Mouse (Mus musculus) heart, embryonic 11.5 days (tissue): ENCODE data around the gene Bmp2k. TPM values are rescaled to one million over a fixed set of nuclear protein-coding genes. Genes with fewer than 3 reads are reported as not detected.
A peak's percentile ranks its signal among the peaks of the same experiment; 100 is the strongest.

Source experiments
- ATAC-seq: fragments of 200-750 bp; cut with Nextera tagmentation; replicated peaks from 2 replicates; pipeline ENCODE4 v1.8.0; 2017; ENCODE audit warnings: moderate library complexity; ENCODE audit not compliant: insufficient number of reproducible peaks, low FRiP score, low TSS enrichment
- H3K27ac ChIP-seq: fragments of 300-500 bp; sonication (generic); 2 replicates; pipeline ENCODE4 v1.5.1; 2014; ENCODE audit warnings: mild to moderate bottlenecking, low read depth, low read length
- H3K27me3 ChIP-seq: fragments of 300-500 bp; sonication (generic); 2 replicates; pipeline ENCODE4 v1.6.1; 2014; ENCODE audit warnings: mild to moderate bottlenecking, low read length, mixed read lengths; ENCODE audit not compliant: control insufficient read depth, insufficient read depth
- H3K36me3 ChIP-seq: fragments of 300-500 bp; sonication (generic); 2 replicates; pipeline ENCODE4 v1.6.1; 2014; ENCODE audit warnings: mild to moderate bottlenecking, low read length, moderate library complexity, mixed read lengths; ENCODE audit not compliant: control insufficient read depth, insufficient read depth
- H3K4me1 ChIP-seq: fragments of 300-500 bp; sonication (generic); 2 replicates; pipeline ENCODE4 v1.6.1; 2014; ENCODE audit warnings: low read length; ENCODE audit not compliant: control insufficient read depth, insufficient read depth
- H3K4me2 ChIP-seq: fragments of 300-500 bp; sonication (generic); 2 replicates; pipeline ENCODE4 v1.6.1; 2014; ENCODE audit warnings: mild to moderate bottlenecking, moderate library complexity
- H3K4me3 ChIP-seq: fragments of 300-500 bp; sonication (generic); 2 replicates; pipeline ENCODE4 v1.5.1; 2014; ENCODE audit warnings: low read depth, low read length
- H3K9ac ChIP-seq: fragments of 300-500 bp; sonication (generic); 2 replicates; pipeline ENCODE4 v1.6.1; 2014; ENCODE audit warnings: mild to moderate bottlenecking, low read depth, low read length, moderate library complexity
- H3K9me3 ChIP-seq: fragments of 300-500 bp; sonication (generic); replicated peaks from 2 replicates; pipeline ENCODE4 v1.6.1; 2016; ENCODE audit warnings: low read length; ENCODE audit not compliant: control insufficient read depth
- WGBS: fragments of 180-500 bp; shearing (Covaris S2); extraction: QIAGEN DNeasy Blood & Tissue Kit; methylation state at CpG from one replicate; pipeline ENCODE4 v1.1.7; 2014; ENCODE audit not compliant: insufficient replicate concordance; 5-methylcytosine and 5-hydroxymethylcytosine counted together
- polyA plus RNA-seq: library from polyadenylated mRNA; unstranded; fragments of >200 nt; fragmentation: Nextera tagmentation; extraction: Ambion mirVana; gene quantifications from 2 replicates; pipeline ENCODE4 v1.2.1, GENCODE M21; 2014

Gene Bmp2k
- polyA plus RNA-seq, result 10.0 and 12.7 TPM in 2 replicates

DNA sequence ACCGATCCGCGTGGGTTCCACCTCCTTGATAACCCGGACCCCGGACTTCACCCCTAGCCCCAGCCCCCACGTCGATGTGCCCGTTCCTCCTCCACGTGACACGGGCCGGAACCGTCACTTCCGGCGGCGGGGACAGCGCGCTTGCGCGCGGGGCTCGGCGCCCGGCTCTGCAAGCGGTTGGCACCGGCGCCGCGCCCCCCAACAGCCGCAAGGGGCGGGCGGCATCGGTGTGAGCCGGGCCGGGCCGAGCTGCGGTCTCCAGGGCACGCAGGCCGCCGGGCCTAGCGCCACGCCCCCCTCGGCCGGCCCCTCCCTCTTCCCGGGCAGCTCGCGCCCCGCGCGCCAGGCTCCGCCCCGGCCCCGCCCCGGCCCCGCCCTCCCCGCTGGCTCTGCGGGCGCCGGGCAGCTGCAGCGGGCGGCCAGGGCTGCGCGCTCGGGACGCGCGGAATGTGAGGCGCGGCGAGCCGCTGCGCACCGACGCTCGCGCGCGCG, at the start of gene Bmp2k:
Gene Bmp2k (plus strand): TSS at position 380 of the 492 bp plus-strand sequence.
- under 1% methylated on average over 37 of the region's 78 CpGs for WGBS
- peak within 1 kb of the TSS; percentile 89 for H3K9ac ChIP-seq
- ATAC-seq, result peak; percentile 94
- H3K4me2 ChIP-seq, result peak within 1 kb of the TSS; percentile 93
- H3K9me3 ChIP-seq, result no peaks in the 10 kb centered on the region
- H3K36me3 ChIP-seq, result no peaks in the 10 kb centered on the region
- H3K4me1 ChIP-seq, result peaks cover 9% of the 10 kb centered on the region; the same call in 1 of the 2 replicates
- peak within 1 kb of the TSS; percentile 94 for H3K27ac ChIP-seq
- peak within 1 kb of the TSS; percentile 87 for H3K4me3 ChIP-seq
- H3K27me3 ChIP-seq, result 0 out of 2 replicates have a peak, but pooled peaks cover 5% of the 10 kb centered on the region

DNA sequence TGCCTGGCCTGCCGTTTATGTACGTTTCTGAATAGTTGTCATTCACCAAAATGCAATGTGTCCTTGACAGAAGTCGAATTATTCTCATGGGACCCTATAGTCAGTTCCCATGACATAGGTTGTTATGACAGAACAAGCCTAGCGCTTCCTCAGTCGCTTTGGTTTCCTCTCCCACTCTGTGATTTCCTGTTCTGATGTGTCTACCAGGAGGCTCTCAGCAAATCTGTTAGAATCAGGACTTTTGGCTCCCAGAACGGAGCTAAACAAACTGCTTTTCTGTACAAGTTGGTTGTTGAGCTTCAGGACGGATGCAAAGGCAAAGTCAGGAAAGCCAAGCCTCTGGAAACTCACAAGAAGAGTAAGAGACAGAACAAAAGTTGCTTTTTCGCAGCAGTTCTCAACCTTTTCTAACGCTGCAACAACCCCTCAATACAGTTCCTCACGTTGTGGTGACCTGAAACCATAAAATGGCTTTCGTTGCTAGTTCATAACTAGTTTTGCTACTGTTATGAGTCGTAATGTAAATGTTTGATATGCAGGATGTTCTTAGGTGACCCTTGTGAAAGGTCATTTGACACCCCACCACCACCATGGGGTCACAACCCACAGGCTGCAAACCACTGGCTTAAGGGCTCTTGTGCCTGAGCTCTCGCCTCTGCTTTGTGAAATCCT, 48.5 kb upstream of the Bmp2k start:
- 78% methylated on average over 13 of the region's 13 CpGs for WGBS
- no peak for ATAC-seq
- no peak overlapping the region for H3K4me2 ChIP-seq
- no peaks in the 10 kb centered on the region for H3K27me3 ChIP-seq
- H3K27ac ChIP-seq, result no peak overlapping the region
- no peaks in the 10 kb centered on the region for H3K36me3 ChIP-seq
- no peaks in the 10 kb centered on the region for H3K9me3 ChIP-seq
- no peak overlapping the region for H3K9ac ChIP-seq
- H3K4me3 ChIP-seq, result no peak overlapping the region
- H3K4me1 ChIP-seq, result peaks cover 3% of the 10 kb centered on the region; the same call in 1 of the 2 replicates

DNA sequence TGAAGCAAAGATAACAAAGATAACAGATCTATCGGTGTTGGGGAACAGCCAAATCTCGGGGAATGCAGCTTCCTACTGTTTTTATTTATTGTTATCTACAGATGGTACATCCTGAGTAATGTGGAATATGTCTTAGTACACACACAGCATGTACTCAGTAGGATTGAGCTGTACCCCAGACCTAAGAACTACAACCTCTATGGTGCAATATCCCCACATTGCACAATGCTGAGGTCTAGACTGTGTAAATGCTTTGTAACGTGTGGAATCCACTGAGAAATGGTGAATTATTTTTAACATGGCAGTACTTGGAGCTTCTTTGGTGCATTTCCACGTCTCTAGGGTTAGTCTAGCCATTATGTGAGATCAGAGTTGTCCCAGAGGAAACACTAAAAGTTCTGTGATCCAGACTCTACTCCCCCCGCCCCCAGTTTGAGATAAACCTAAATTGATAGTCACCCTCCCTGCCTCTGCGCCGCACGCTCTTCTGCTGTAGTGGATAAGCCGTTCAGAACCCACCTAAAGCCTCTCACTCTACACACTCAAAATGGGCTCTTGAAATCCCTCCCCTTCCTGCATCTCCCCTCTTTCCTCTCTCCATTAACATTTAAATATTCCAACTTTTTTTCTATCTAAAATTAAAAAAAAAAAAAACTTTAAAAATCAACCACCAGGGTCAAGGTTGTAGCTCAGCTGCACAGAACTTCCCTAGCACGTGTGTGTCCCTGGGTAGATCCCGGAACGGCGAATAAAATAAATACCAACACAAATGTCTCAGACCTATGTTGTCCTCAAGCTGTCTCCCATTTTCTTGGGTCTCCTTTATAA, 47.4 kb upstream of the Bmp2k start:
- H3K4me1 ChIP-seq, result peaks cover 3% of the 10 kb centered on the region; the same call in 1 of the 2 replicates
- ATAC-seq, result 0 out of 2 replicates have a peak, but pooled peaks have one; percentile 36

DNA sequence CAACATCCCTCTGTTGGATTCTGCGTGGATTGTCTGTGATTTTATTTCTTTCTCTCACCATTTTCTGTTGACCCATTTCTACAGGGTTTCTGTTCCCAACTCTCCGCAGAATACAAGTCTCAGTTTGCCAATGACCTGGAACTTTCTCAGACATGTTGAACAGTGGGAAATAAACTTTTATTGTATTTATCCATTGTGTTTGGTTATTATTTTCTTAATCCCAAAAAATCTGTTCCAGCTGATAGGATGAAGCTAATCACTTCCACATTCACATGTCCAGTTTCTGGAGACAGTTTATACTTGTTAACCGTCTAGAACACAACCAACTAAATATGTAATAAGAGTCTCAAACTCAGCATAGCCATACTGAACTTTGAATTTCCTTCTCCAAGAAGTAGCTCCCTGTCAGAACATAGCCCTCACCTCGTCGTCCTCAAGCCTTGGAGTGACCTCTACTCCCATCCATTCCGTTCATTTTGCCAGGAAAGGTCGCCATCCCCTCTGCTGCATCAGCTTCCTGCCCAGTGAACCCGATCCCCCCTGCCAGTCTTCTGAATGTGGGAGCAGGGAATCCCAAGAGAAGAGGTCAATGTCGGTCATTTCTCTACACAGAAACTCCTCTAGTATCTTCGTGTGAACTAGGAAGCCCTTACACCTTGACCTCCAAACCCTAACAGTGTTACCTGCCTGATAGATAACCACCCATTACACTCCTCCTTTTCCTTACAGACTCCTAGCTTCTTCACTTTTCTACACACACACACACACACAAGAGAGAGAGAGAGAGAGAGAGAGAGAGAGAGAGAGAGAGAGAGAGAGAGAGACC, 46.6 kb upstream of the Bmp2k start:
- WGBS, result 70% methylated on average over 10 of the region's 10 CpGs

More for the DNA sequence above, 47.4 kb upstream of the Bmp2k start:
- H3K27me3 ChIP-seq, result no peaks in the 10 kb centered on the region
- no peak overlapping the region for H3K27ac ChIP-seq
- H3K4me2 ChIP-seq, result 0 out of 2 replicates have a peak overlapping the region, but pooled peaks have one; percentile 3
- H3K4me3 ChIP-seq, result no peak overlapping the region
- WGBS, result 62% methylated on average over 13 of the region's 13 CpGs
- H3K9ac ChIP-seq, result no peak overlapping the region
- H3K9me3 ChIP-seq, result no peaks in the 10 kb centered on the region
- H3K36me3 ChIP-seq, result no peaks in the 10 kb centered on the region

DNA sequence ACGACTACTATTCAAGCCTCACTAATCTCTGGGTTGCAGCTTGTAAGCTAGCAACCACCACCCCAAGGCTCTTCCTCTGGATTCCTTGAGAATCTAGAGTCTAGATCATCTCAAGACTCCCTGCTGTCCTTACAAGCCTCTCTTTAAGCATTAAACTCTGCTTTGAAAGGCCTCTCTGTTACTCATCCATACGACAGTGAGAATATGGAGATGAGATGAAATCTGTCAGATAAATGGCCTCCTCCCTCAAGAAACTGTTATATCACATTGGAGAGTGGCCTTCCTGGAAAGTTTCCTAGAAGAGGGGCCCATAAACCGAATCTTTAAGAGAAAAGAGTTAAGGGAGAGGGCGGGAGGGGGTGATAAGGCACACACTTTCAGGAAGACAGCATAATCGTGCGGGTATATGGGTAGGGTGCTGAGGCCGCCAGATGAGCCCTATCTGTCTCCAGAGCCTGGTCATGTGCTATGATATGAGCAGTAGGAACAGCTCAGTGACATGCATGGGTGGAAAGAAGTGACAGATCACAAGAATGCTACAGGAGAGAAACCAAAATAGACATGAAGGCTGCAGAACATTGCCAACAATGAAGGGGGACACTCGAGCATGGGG, 45.9 kb upstream of the Bmp2k start:
- WGBS, result 48% methylated on average over 8 of the region's 8 CpGs
- no peaks in the 10 kb centered on the region for H3K9me3 ChIP-seq
- H3K27me3 ChIP-seq, result no peaks in the 10 kb centered on the region
- H3K4me3 ChIP-seq, result no peak overlapping the region
- H3K36me3 ChIP-seq, result no peaks in the 10 kb centered on the region
- H3K4me1 ChIP-seq, result peaks cover 3% of the 10 kb centered on the region; the same call in 1 of the 2 replicates
- peak overlapping the region; percentile 58 for H3K27ac ChIP-seq
- peak overlapping the region; percentile 7 for H3K4me2 ChIP-seq
- peak; percentile 94 for ATAC-seq
- H3K9ac ChIP-seq, result no peak overlapping the region

More for the DNA sequence above, 46.6 kb upstream of the Bmp2k start:
- Histone ChIP-seq H3K4me1 (peaks cover 3% of the 10 kb centered on the region; the same call in 1 of the 2 replicates), H3K4me2 (peak overlapping the region; percentile 27; the same call in 1 of the 2 replicates), H3K27ac (peak overlapping the region; percentile 58), H3K36me3 (no peaks in the 10 kb centered on the region), H3K27me3 (no peaks in the 10 kb centered on the region), H3K4me3 (no peak overlapping the region), H3K9me3 (no peaks in the 10 kb centered on the region), H3K9ac (no peak overlapping the region)
- no peak; the same call in 1 of the 2 replicates for ATAC-seq

DNA sequence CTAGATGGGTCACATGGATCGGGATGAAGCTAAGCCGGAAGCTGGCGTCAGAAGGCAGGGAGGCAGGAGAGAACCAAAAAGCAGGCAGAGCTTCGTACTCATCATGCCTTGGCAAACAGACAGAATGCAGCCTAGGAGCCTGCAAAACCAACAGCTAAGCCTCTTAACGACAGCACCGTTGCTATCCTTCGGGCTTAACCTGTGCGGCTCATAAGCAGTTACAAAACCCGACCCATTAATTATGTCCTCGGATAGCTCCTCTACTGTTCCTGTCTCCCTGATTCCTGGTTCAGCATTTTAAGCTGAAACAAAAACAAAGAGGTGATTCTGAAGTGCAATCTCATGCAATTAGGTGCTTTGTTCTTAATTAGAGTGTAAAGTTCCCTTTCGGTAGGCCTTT, 43.4 kb upstream of the Bmp2k start:
- no peak overlapping the region for H3K4me2 ChIP-seq
- no peak overlapping the region for H3K4me3 ChIP-seq
- no peaks in the 10 kb centered on the region for H3K9me3 ChIP-seq
- no peaks in the 10 kb centered on the region for H3K27me3 ChIP-seq
- H3K4me1 ChIP-seq, result peaks cover 3% of the 10 kb centered on the region; the same call in 1 of the 2 replicates
- H3K9ac ChIP-seq, result no peak overlapping the region
- no peak overlapping the region for H3K27ac ChIP-seq
- no peaks in the 10 kb centered on the region for H3K36me3 ChIP-seq
- ATAC-seq, result no peak
- whole genome bisulfite sequencing, result 83% methylated on average over 11 of the region's 11 CpGs

DNA sequence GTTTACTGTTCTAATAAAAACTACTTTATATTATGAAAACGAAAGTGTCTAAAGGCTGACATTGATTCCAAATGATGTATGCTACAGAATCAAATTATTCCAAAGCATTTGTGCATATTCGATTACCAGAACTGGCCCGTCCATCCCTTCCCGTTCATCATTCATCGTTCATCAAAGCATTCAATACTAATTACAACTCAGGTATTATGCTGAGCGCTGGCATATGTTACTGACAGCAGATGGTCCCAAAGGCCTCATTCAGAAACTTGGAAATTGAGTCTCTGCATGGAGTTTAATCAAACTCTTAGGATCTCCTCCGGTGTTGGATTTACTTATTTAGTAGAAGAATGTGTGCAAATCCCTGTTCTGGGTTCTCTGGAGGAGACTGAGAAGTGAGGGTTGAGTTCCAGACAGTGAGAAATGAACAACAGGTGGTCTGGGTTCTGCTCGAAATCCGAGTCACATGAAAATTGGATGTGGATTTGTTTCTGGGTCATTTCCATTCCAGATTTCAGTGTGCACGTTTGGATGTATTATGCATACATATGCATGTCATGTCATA, 42.9 kb upstream of the Bmp2k start:
- ATAC-seq, result no peak

More for the DNA sequence above, 42.9 kb upstream of the Bmp2k start:
- no peak overlapping the region for H3K4me2 ChIP-seq
- peaks cover 3% of the 10 kb centered on the region; the same call in 1 of the 2 replicates for H3K4me1 ChIP-seq
- no peak overlapping the region for H3K9ac ChIP-seq
- no peak overlapping the region for H3K27ac ChIP-seq
- no peaks in the 10 kb centered on the region for H3K27me3 ChIP-seq
- 89% methylated on average over 10 of the region's 10 CpGs for WGBS
- H3K9me3 ChIP-seq, result no peaks in the 10 kb centered on the region
- no peaks in the 10 kb centered on the region for H3K36me3 ChIP-seq
- H3K4me3 ChIP-seq, result no peak overlapping the region
